Mouse (Mus musculus) lung, adult 2 months (tissue): ENCODE results near the gene Hcn1. TPM values are rescaled to one million over a fixed set of nuclear protein-coding genes. Genes with fewer than 3 reads are reported as not detected.
A peak's percentile ranks its signal among the peaks of the same experiment; 100 is the strongest.

ENCODE experiments used
- DNase-seq: peaks from one replicate; pipeline ENCODE4 v3.0.0; 2022
- H3K4me1 ChIP-seq: fragments of 200-500 bp; 2 replicates; pipeline ENCODE4 v1.6.1; 2011; ENCODE audit warnings: low read length; ENCODE audit not compliant: control insufficient read depth, insufficient read depth
- H3K4me3 ChIP-seq: fragments of 200-500 bp; replicated peaks from 2 replicates; pipeline ENCODE3; 2011; ENCODE audit warnings: low read depth, mild to moderate bottlenecking, control low read depth, low read length; ENCODE audit errors: extremely low read depth
- CTCF ChIP-seq: fragments of 200-500 bp; IDR thresholded peaks from 2 replicates; pipeline ENCODE4 v1.5.1; 2011; ENCODE audit warnings: mild to moderate bottlenecking, low read length, control low read depth; ENCODE audit not compliant: insufficient read depth
- POLR2A ChIP-seq: fragments of 200-500 bp; IDR thresholded peaks from 2 replicates; pipeline ENCODE4 v1.6.1; 2011; ENCODE audit warnings: low read depth, mild to moderate bottlenecking, control low read depth, low read length, borderline replicate concordance; ENCODE audit errors: extremely low read depth
- WGBS: fragments of 180-500 bp; shearing (Covaris S2); methylation state at CpG from one replicate; pipeline ENCODE4 v1.1.7; 2018; 5-methylcytosine and 5-hydroxymethylcytosine counted together
- polyA plus RNA-seq: library from polyadenylated mRNA; depleted of rRNA; stranded (reverse); fragments of >200 nt; gene quantifications from 2 replicates; pipeline ENCODE4 v1.2.3, GENCODE M21; 2012

The Hcn1 gene
- polyA plus RNA-seq, 1 experiment, result 0.19 TPM

- H3K4me3 ChIP-seq, result no peak overlapping the region
- no peak for DNase-seq
- TF ChIP-seq POLR2A (no peak), CTCF (no peak)
- WGBS, result 57% methylated on average over 1 of the region's 1 CpGs
- H3K4me1 ChIP-seq, result no peaks in the 10 kb centered on the region
Observed at GRCm38 (mm10) chr13:117694729-117695332, 92.7 kb downstream of the Hcn1 start.

GRCm38 (mm10) chr13:117705573-117705972, 103.5 kb downstream of the Hcn1 start:
- TF ChIP-seq POLR2A, result no peak
- TF ChIP-seq CTCF, result no peak
- DNase-seq, result no peak
- no peak overlapping the region for H3K4me3 ChIP-seq
- H3K4me1 ChIP-seq, result no peaks in the 10 kb centered on the region

GRCm38 (mm10) chr13:117705997-117706396, 103.9 kb downstream of the Hcn1 start:
- TF ChIP-seq POLR2A (no peak), CTCF (no peak)
- no peak for DNase-seq
- Histone ChIP-seq H3K4me1 (no peaks in the 10 kb centered on the region), H3K4me3 (no peak overlapping the region)
- WGBS, result 80% methylated on average over 3 of the region's 3 CpGs

GRCm38 (mm10) chr13:117706496-117706895, 104.4 kb downstream of the Hcn1 start:
- TF ChIP-seq CTCF (no peak), POLR2A (no peak)
- no peak for DNase-seq
- Histone ChIP-seq H3K4me3 (no peak overlapping the region), H3K4me1 (no peaks in the 10 kb centered on the region)
- 60% methylated on average over 2 of the region's 2 CpGs for WGBS

GRCm38 (mm10) chr13:117706986-117707738, 105.0 kb downstream of the Hcn1 start:
- Histone ChIP-seq H3K4me3 (no peak overlapping the region), H3K4me1 (no peaks in the 10 kb centered on the region)
- peak; percentile 30 for DNase-seq
- WGBS, result 50% methylated on average over 11 of the region's 11 CpGs
- no peak for TF ChIP-seq POLR2A

- no peak for TF ChIP-seq CTCF
- no peak for TF ChIP-seq POLR2A
- Histone ChIP-seq H3K4me3 (no peak overlapping the region), H3K4me1 (no peaks in the 10 kb centered on the region)
- no peak for DNase-seq
Observed at GRCm38 (mm10) chr13:117710811-117711210, 108.7 kb downstream of the Hcn1 start.

- H3K4me1 ChIP-seq, result no peaks in the 10 kb centered on the region
- no peak overlapping the region for H3K4me3 ChIP-seq
- no peak for DNase-seq
- TF ChIP-seq POLR2A (no peak), CTCF (no peak)
- 47% methylated on average over 4 of the region's 4 CpGs for WGBS
Observed at GRCm38 (mm10) chr13:117722090-117722489, 120.0 kb downstream of the Hcn1 start.

GRCm38 (mm10) chr13:117724083-117724482, 122.0 kb downstream of the Hcn1 start:
- H3K4me1 ChIP-seq, result no peaks in the 10 kb centered on the region
- TF ChIP-seq POLR2A (no peak), CTCF (no peak)
- H3K4me3 ChIP-seq, result no peak overlapping the region
- 56% methylated on average over 3 of the region's 3 CpGs for WGBS
- no peak for DNase-seq

- TF ChIP-seq POLR2A, result no peak
- TF ChIP-seq CTCF, result no peak
- 55% methylated on average over 2 of the region's 2 CpGs for WGBS
- Histone ChIP-seq H3K4me1 (no peaks in the 10 kb centered on the region), H3K4me3 (no peak overlapping the region)
- no peak for DNase-seq
Observed at GRCm38 (mm10) chr13:117728393-117728792, 126.3 kb downstream of the Hcn1 start.

GRCm38 (mm10) chr13:117732738-117733137, 130.6 kb downstream of the Hcn1 start:
- DNase-seq, result no peak
- Histone ChIP-seq H3K4me3 (no peak overlapping the region), H3K4me1 (no peaks in the 10 kb centered on the region)
- TF ChIP-seq POLR2A (no peak), CTCF (no peak)
